Mouse (Mus musculus): ENCODE results near the gene Rala. TPM values are rescaled to one million over a fixed set of nuclear protein-coding genes. Genes with fewer than 3 reads are reported as not detected.
"Not testable (repeated sequence)": the region's sequence is repeated elsewhere in the genome, so short reads cannot be mapped to it uniquely, and the experiment has no call there.

Gene Rala
- polyA plus RNA-seq, 1 experiment from 2014 or later, result 107 TPM

DNA sequence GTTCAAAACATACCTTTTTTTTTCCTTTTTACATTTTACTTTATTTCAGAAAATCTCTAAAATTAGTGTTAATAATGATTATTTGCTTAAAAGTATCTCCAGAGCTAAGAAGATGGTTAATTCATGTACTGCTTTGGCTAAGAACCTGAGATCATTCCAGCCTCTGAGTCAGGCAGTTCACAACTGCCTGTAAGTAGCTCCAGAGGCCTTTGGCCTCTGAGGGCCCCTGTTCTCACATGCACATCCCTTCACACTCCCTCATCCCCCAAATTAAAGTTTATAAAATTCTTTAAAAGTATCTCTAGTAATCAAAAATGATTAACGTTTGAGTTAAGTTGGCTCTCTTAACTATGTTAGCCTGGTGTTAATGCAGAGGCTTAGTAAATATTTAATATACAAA, 31.4 kb upstream of the Rala start:
- ATAC-seq (ENCODE audit: low read depth), result no peak
- Histone ChIP-seq H3K4me2 (ENCODE audit: low read depth, low read length) (no peak overlapping the region), H3K27me3 (ENCODE audit: control insufficient read depth, insufficient read depth, low read depth, low read length) (no peaks in the 10 kb centered on the region), H3K36me3 (ENCODE audit: control insufficient read depth, insufficient read depth, low read length) (no peaks in the 10 kb centered on the region), H3K4me1 (replicated peaks; ENCODE audit: control insufficient read depth, insufficient read depth, low read length) (no peaks in the 10 kb centered on the region), H3K9ac (ENCODE audit: low read length) (no peak overlapping the region), H3K4me3 (ENCODE audit: low read length) (no peak overlapping the region), H3K27ac (ENCODE audit: low read length) (no peak overlapping the region), H3K9me3 (ENCODE audit: control insufficient read depth, low read length) (no peaks in the 10 kb centered on the region)
- WGBS, result 62% methylated on average over 1 of the region's 1 CpGs

DNA sequence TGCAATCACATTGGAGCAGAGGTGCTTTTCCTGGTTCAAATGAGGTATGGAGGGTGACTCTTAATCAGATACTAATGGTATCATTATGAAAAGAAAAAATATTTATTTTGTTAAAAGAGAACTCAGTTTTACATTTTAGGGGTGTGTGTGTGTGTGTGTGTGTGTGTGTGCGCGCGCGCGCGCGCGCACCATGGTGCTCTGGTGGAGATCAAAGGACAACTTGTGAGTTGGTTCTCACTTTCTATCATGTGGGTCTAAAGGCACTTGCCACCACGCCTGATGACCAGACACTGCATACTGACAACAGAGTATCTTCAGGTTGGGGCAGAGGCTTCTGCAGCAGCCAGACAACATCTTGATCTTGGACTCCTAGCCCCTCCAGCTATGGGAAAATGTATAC, 30.7 kb upstream of the Rala start:
- no peak overlapping the region for H3K9ac ChIP-seq (ENCODE audit: low read length)
- ATAC-seq (ENCODE audit: low read depth), result no peak
- H3K4me2 ChIP-seq (ENCODE audit: low read depth, low read length), result no peak overlapping the region
- H3K27me3 ChIP-seq (ENCODE audit: control insufficient read depth, insufficient read depth, low read depth, low read length), result no peaks in the 10 kb centered on the region
- H3K27ac ChIP-seq (ENCODE audit: low read length), result no peak overlapping the region
- H3K36me3 ChIP-seq (ENCODE audit: control insufficient read depth, insufficient read depth, low read length), result no peaks in the 10 kb centered on the region
- 94% methylated on average over 9 of the region's 9 CpGs for WGBS
- H3K4me3 ChIP-seq (ENCODE audit: low read length), result no peak overlapping the region
- no peaks in the 10 kb centered on the region for H3K9me3 ChIP-seq (ENCODE audit: control insufficient read depth, low read length)
- no peaks in the 10 kb centered on the region for H3K4me1 ChIP-seq (replicated peaks; ENCODE audit: control insufficient read depth, insufficient read depth, low read length)

DNA sequence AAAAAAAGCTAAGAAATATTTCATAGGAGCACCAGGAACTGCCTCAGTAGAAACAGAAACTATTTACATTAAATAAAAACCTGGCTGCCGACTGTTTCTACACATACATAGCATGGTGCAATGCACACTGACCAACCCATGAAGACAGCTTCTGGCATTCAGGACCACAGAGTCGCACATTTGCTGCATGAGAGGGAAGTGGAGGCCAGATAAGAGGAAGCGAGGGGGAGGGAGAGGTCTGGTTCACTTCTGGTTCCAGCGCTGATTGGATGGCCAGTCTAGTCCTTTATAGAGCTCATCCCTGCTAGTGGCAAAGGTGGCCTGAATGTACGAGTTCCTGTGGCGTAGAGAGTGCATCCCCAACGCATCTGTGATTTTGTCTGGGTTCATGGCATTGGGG, 16.6 kb upstream of the Rala start:
- no peak overlapping the region for H3K4me3 ChIP-seq (ENCODE audit: low read length)
- no peaks in the 10 kb centered on the region for H3K36me3 ChIP-seq (ENCODE audit: control insufficient read depth, insufficient read depth, low read length)
- no peak overlapping the region for H3K27ac ChIP-seq (ENCODE audit: low read length)
- H3K9me3 ChIP-seq (ENCODE audit: control insufficient read depth, low read length), result no peaks in the 10 kb centered on the region
- H3K4me1 ChIP-seq (replicated peaks; ENCODE audit: control insufficient read depth, insufficient read depth, low read length), result no peaks in the 10 kb centered on the region
- H3K9ac ChIP-seq (ENCODE audit: low read length), result no peak overlapping the region
- WGBS, result 74% methylated on average over 7 of the region's 7 CpGs
- no peak overlapping the region for H3K4me2 ChIP-seq (ENCODE audit: low read depth, low read length)
- H3K27me3 ChIP-seq (ENCODE audit: control insufficient read depth, insufficient read depth, low read depth, low read length), result no peaks in the 10 kb centered on the region
- ATAC-seq (ENCODE audit: low read depth), result no peak

DNA sequence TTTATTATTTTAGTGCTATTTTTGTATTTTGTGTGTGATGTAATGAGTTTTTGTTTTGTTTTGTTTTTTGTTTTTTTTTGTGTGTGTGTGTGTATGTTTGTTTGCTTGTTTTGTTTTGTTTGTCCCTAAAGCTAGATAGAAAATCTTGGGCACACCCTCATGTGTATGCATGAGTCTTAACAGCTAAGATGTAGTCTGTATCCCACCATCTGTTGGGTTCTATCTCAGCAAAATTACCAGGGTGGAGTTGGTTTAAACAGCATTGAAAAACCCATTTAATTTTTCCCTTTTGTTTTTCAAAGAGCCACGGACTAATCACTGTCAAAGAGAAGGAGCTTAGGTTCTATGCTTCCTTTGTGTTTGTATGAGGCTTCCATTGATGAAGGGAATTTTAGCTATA, 10.2 kb upstream of the Rala start:
- WGBS, result 52% methylated on average over 1 of the region's 1 CpGs
- no peaks in the 10 kb centered on the region for H3K36me3 ChIP-seq (ENCODE audit: control insufficient read depth, insufficient read depth, low read length)

DNA sequence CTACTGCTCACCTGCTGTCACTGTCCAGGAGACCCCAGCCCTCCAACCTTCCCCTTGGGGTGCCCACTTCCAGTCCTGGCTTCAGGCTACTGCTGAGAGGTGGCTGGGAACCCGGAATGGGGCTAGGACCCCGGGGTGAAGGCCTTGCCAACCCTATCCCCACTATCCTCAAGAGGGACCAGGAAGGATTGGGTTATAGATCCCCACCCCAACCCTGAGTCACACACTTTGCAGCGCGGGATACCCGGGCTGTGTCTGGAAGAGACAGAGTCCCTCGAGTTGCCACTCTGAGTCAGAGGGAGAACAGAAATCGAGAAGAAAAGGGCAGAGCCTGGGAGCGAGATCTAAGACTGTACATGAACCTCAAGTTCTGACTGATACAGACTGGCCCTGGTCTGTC, 6.5 kb upstream of the Rala start:
- not testable (repeated sequence) for ATAC-seq (ENCODE audit: low read depth); H3K9ac ChIP-seq (ENCODE audit: low read length); H3K4me3 ChIP-seq (ENCODE audit: low read length); H3K27ac ChIP-seq (ENCODE audit: low read length); H3K36me3 ChIP-seq (ENCODE audit: control insufficient read depth, insufficient read depth, low read length); H3K4me1 ChIP-seq (replicated peaks; ENCODE audit: control insufficient read depth, insufficient read depth, low read length); H3K9me3 ChIP-seq (ENCODE audit: control insufficient read depth, low read length); H3K27me3 ChIP-seq (ENCODE audit: control insufficient read depth, insufficient read depth, low read depth, low read length); H3K4me2 ChIP-seq (ENCODE audit: low read depth, low read length)
- 89% methylated on average over 8 of the region's 8 CpGs for WGBS

More for the DNA sequence above, 10.2 kb upstream of the Rala start:
- no peak overlapping the region for H3K9ac ChIP-seq (ENCODE audit: low read length)
- no peak for ATAC-seq (ENCODE audit: low read depth)
- no peaks in the 10 kb centered on the region for H3K27me3 ChIP-seq (ENCODE audit: control insufficient read depth, insufficient read depth, low read depth, low read length)
- no peaks in the 10 kb centered on the region for H3K4me1 ChIP-seq (replicated peaks; ENCODE audit: control insufficient read depth, insufficient read depth, low read length)
- H3K4me2 ChIP-seq (ENCODE audit: low read depth, low read length), result no peak overlapping the region
- H3K4me3 ChIP-seq (ENCODE audit: low read length), result no peak overlapping the region
- H3K27ac ChIP-seq (ENCODE audit: low read length), result no peak overlapping the region
- no peaks in the 10 kb centered on the region for H3K9me3 ChIP-seq (ENCODE audit: control insufficient read depth, low read length)

DNA sequence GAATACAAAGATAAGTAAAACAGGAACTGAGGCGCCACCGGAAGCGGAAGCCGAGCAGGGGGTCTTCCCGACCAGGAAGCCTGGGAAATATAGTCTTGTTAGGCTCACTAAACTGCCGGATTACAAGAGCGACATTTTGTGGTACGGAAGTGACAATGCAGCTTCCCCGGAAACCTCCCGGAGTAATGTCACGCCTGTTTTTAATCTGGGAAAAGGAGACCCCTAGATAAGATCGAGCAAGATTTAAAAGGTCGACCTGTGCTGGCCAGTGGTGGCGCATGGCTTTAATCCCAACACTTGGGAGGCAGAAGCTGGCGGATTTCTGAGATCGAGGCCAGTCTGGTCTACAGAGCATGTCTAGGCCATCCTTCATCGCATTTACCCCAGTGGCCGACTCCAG, 5.5 kb upstream of the Rala start:
- Histone ChIP-seq H3K27me3 (ENCODE audit: control insufficient read depth, insufficient read depth, low read depth, low read length) (no peaks in the 10 kb centered on the region), H3K36me3 (ENCODE audit: control insufficient read depth, insufficient read depth, low read length) (no peaks in the 10 kb centered on the region), H3K4me3 (ENCODE audit: low read length) (no peak overlapping the region), H3K9me3 (ENCODE audit: control insufficient read depth, low read length) (no peaks in the 10 kb centered on the region), H3K27ac (ENCODE audit: low read length) (no peak overlapping the region), H3K9ac (ENCODE audit: low read length) (no peak overlapping the region), H3K4me2 (ENCODE audit: low read depth, low read length) (no peak overlapping the region), H3K4me1 (replicated peaks; ENCODE audit: control insufficient read depth, insufficient read depth, low read length) (no peaks in the 10 kb centered on the region)
- ATAC-seq (ENCODE audit: low read depth), result no peak
- 68% methylated on average over 18 of the region's 18 CpGs for WGBS

DNA sequence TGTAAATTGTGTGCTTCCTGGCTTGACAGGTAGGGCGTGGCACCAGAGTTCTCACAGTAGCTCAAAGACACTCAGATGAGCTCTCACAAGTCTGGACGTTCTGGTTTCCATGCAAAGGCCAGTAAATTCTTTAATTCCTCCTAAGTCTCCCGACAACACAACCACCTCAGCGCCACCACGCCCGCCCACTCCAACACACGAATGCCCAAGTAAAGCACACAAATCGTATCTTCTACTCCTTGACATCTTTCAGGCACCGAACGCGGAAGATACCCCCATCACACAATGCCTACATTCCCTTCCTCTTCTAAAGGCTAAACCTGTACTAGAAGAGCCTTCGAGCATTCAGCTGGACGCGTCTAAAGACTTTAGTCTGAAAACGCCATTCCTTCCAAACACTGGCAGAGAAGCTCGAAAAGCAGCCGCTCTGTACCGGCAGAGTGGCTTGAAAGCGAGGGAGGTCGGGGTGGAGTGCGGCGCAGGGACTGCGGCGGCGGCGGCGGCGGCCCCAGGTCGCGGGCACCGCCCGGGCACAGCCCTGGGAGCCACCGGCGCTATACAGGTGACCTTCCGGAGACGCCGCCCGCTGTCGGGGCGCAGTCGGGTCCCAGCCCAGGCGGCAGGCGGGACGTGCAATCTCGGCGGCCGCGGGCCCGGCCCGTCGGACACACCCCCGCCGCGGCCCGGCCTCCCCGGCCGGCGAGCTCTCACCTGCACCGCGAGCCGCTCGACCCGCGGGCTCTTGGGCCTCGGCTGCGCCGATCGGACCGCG, 547 bp downstream of the Rala start:
- peak overlapping the region; percentile 90 for H3K27ac ChIP-seq (ENCODE audit: low read length)

DNA sequence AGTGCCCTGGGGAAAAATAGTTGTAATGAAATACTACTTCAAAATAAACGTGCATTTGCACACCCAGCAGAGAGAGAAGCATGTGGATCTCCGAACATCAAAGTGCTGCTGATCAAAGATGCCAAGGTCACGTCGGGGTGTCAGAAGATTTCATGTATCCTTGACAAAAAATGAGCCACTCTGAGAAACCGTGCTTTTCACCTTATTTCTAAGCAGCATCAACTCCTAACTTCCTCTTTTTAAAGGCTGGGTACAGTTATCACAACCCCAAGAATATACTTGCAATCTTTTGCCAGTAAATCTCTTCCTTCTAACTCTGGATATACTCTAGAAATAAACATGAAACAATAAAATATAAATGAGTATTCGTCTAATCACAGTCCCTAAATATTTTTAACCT, 1.7 kb downstream of the Rala start:
- Histone ChIP-seq H3K9me3 (ENCODE audit: control insufficient read depth, low read length) (no peaks in the 10 kb centered on the region), H3K9ac (ENCODE audit: low read length) (no peak overlapping the region), H3K36me3 (ENCODE audit: control insufficient read depth, insufficient read depth, low read length) (no peaks in the 10 kb centered on the region), H3K4me3 (ENCODE audit: low read length) (no peak overlapping the region), H3K4me1 (replicated peaks; ENCODE audit: control insufficient read depth, insufficient read depth, low read length) (peaks cover 9% of the 10 kb centered on the region), H3K4me2 (ENCODE audit: low read depth, low read length) (no peak overlapping the region), H3K27me3 (ENCODE audit: control insufficient read depth, insufficient read depth, low read depth, low read length) (no peaks in the 10 kb centered on the region), H3K27ac (ENCODE audit: low read length) (no peak overlapping the region)
- 59% methylated on average over 6 of the region's 6 CpGs for WGBS
- no peak for ATAC-seq (ENCODE audit: low read depth)

More for the DNA sequence above, 547 bp downstream of the Rala start:
- Histone ChIP-seq H3K4me3 (ENCODE audit: low read length) (peak overlapping the region; percentile 92), H3K4me2 (ENCODE audit: low read depth, low read length) (peak overlapping the region; percentile 69), H3K27me3 (ENCODE audit: control insufficient read depth, insufficient read depth, low read depth, low read length) (no peaks in the 10 kb centered on the region), H3K9me3 (ENCODE audit: control insufficient read depth, low read length) (no peaks in the 10 kb centered on the region), H3K36me3 (ENCODE audit: control insufficient read depth, insufficient read depth, low read length) (no peaks in the 10 kb centered on the region), H3K9ac (ENCODE audit: low read length) (peak overlapping the region; percentile 90), H3K4me1 (replicated peaks; ENCODE audit: control insufficient read depth, insufficient read depth, low read length) (peaks cover 9% of the 10 kb centered on the region)
- under 1% methylated on average over 62 of the region's 70 CpGs for WGBS
- peak; percentile 84 for ATAC-seq (ENCODE audit: low read depth)

DNA sequence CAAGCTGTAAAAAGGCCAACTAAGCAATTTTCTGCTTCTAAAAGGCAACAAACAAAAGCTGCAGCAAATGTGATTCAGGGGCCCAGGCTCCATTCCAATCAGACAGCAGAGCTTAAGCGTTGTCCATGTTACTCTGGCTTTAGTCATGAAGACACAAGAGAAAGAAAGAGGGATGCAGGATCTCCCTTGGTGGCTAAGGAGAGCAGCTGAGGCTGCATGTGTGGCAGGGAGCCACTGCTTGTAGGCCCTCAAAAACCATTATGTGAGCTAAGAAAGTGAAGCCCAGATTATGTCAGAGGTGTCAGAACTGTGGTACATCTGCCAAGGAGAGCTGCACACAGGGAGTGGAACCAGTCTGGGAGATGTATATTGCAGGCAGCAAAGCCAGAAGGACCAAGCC, 36.7 kb downstream of the Rala start:
- peak; percentile 93 for ATAC-seq (ENCODE audit: low read depth)
- H3K4me2 ChIP-seq (ENCODE audit: low read depth, low read length), result no peak overlapping the region
- WGBS, result 52% methylated on average over 1 of the region's 1 CpGs
- H3K4me1 ChIP-seq (replicated peaks; ENCODE audit: control insufficient read depth, insufficient read depth, low read length), result no peaks in the 10 kb centered on the region
- no peaks in the 10 kb centered on the region for H3K27me3 ChIP-seq (ENCODE audit: control insufficient read depth, insufficient read depth, low read depth, low read length)
- no peak overlapping the region for H3K9ac ChIP-seq (ENCODE audit: low read length)
- no peaks in the 10 kb centered on the region for H3K9me3 ChIP-seq (ENCODE audit: control insufficient read depth, low read length)
- H3K27ac ChIP-seq (ENCODE audit: low read length), result peak overlapping the region; percentile 47
- no peak overlapping the region for H3K4me3 ChIP-seq (ENCODE audit: low read length)
- H3K36me3 ChIP-seq (ENCODE audit: control insufficient read depth, insufficient read depth, low read length), result no peaks in the 10 kb centered on the region
